Mouse (Mus musculus) liver, embryonic 14.5 days (tissue): ENCODE data around the gene Dync1li1. TPM values are rescaled to one million over a fixed set of nuclear protein-coding genes. Genes with fewer than 3 reads are reported as not detected.

Experiments
- ATAC-seq: fragments of 200-750 bp; cut with Nextera tagmentation; 2 replicates; pipeline ENCODE4 v1.8.0; 2017; ENCODE audit warnings: moderate number of reproducible peaks, mild to moderate bottlenecking, moderate library complexity; ENCODE audit not compliant: insufficient read depth
- DNase-seq, 3 experiments: peaks; one replicate each; pipeline ENCODE4 v3.0.0-alpha.2; 2012 to 2013; ENCODE audit warnings: low read depth in 3 of 3, low spot score in 3 of 3
- H3K27ac ChIP-seq: fragments of 300-500 bp; sonication (generic); 2 replicates; pipeline ENCODE4 v1.5.1; 2014; ENCODE audit warnings: moderate library complexity, mild to moderate bottlenecking, control low read depth, inconsistent platforms
- H3K27me3 ChIP-seq: fragments of 300-500 bp; sonication (generic); 2 replicates; pipeline ENCODE4 v1.6.1; 2014; ENCODE audit warnings: mild to moderate bottlenecking, low read length, moderate library complexity; ENCODE audit not compliant: control insufficient read depth, insufficient read depth
- H3K36me3 ChIP-seq: fragments of 300-500 bp; sonication (generic); replicated peaks from 2 replicates; pipeline ENCODE4 v1.6.1; 2014; ENCODE audit warnings: low read depth; ENCODE audit not compliant: control insufficient read depth, insufficient read depth
- H3K4me1 ChIP-seq, 2 experiments: fragments of 200-500 bp in 1 of 2; fragments of 300-500 bp in 1 of 2; sonication (generic) in 1 of 2; replicated peaks; 2 replicates each; pipeline ENCODE4 v1.6.1; 2012 to 2014; ENCODE audit warnings: antibody characterized with exemption in 1 of 2, inconsistent platforms in 1 of 2, low read length in 1 of 2; ENCODE audit not compliant: control insufficient read depth in 2 of 2, insufficient read depth in 2 of 2
- H3K4me2 ChIP-seq: fragments of 300-500 bp; sonication (generic); 2 replicates; pipeline ENCODE4 v1.6.1; 2014; ENCODE audit warnings: low read depth, mild to moderate bottlenecking, control low read depth, moderate library complexity
- H3K4me3 ChIP-seq, 2 experiments: fragments of 200-500 bp in 1 of 2; fragments of 300-500 bp in 1 of 2; sonication (generic) in 1 of 2; 2 replicates each; pipeline ENCODE4 v1.5.1; 2012 to 2014; ENCODE audit warnings: low read depth in 2 of 2, low read length in 2 of 2, mild to moderate bottlenecking in 2 of 2, control low read depth in 1 of 2, inconsistent platforms in 1 of 2, moderate library complexity in 1 of 2; ENCODE audit not compliant: insufficient read depth in 1 of 2
- H3K9ac ChIP-seq: fragments of 300-500 bp; sonication (generic); replicated peaks from 2 replicates; pipeline ENCODE4 v1.6.1; 2014; ENCODE audit warnings: mild to moderate bottlenecking, control low read depth, moderate library complexity
- H3K9me3 ChIP-seq: fragments of 300-500 bp; sonication (generic); 2 replicates; pipeline ENCODE4 v1.6.1; 2016; ENCODE audit warnings: low read length, mixed read lengths; ENCODE audit not compliant: control insufficient read depth
- CTCF ChIP-seq: IDR thresholded peaks from 2 replicates; pipeline ENCODE4 v1.5.1; 2016; ENCODE audit warnings: antibody characterized with exemption, low read depth, control low read depth
- EP300 ChIP-seq: IDR thresholded peaks from 2 replicates; pipeline ENCODE4 v1.6.1; 2016; ENCODE audit warnings: antibody characterized with exemption, low read depth
- WGBS: fragments of 180-500 bp; shearing (Covaris S2); extraction: QIAGEN DNeasy Blood & Tissue Kit; methylation state at CpG from one replicate; pipeline ENCODE4 v1.1.7; 2014; ENCODE audit not compliant: insufficient replicate concordance; 5-methylcytosine and 5-hydroxymethylcytosine counted together
- polyA plus RNA-seq, 2 experiments: library from polyadenylated mRNA; depleted of rRNA in 1 of 2; stranded (reverse) in 1 of 2; unstranded in 1 of 2; fragments of >200 nt; fragmentation: Nextera tagmentation in 1 of 2; extraction: Ambion mirVana in 1 of 2; gene quantifications; 2 replicates each; pipeline versions ENCODE4 v1.2.1 to v1.2.3; 2012 to 2014

Dync1li1 gene
- polyA plus RNA-seq, 2 experiments, result 10.3 to 10.8 TPM

DNA sequence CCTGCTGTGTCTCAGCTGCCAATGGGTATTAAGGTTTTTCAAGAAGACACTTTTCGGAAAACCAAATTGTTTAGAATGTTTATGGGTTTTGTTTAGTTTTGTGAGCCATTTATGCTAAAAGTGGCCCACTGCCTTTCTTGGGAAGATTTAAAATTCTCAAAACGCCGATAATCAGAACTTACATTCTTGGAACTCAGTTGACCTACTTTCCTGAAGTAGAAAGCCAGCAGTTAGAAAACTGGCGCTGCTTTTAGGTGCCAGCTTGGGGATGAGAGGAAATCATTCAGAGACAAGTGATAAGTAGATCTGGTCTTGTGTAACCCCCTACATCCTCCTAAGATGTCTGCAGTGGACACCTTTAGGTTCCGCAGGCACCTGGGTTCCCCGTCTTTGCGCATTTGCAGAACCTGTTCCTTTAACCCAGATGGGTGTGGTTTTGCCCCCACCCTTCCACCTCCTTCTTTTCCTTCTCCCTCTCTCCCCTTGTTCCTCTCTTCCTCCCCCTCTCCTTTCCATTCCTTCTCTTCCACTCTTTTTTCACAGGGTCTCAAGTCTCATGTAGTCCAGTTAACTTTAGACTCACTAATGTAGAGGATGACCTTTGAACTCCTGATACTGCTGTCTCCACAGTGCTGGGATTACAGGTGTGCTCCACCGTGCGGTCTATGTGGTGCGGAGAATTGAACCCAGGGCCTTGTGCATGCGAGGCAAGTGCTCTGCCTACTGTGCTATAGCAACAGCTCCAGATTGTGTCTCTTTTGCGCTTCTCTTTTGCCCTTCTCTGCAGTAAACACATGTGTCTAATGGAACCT, 43.5 kb downstream of the Dync1li1 start:
- Histone ChIP-seq H3K27ac (peak overlapping the region; percentile 89), H3K9me3 (no peaks in the 10 kb centered on the region), H3K4me2 (peak overlapping the region; percentile 96), H3K4me3 (peak overlapping the region; percentile 84 to 96), H3K4me1 (peaks cover 31 to 40% of the 10 kb centered on the region in 2 experiments), H3K27me3 (no peaks in the 10 kb centered on the region), H3K9ac (peak overlapping the region; percentile 88), H3K36me3 (no peaks in the 10 kb centered on the region)
- no peak for DNase-seq
- no peak for ATAC-seq
- 33% methylated on average over 12 of the region's 12 CpGs for WGBS
- TF ChIP-seq EP300 (no peak), CTCF (no peak)

DNA sequence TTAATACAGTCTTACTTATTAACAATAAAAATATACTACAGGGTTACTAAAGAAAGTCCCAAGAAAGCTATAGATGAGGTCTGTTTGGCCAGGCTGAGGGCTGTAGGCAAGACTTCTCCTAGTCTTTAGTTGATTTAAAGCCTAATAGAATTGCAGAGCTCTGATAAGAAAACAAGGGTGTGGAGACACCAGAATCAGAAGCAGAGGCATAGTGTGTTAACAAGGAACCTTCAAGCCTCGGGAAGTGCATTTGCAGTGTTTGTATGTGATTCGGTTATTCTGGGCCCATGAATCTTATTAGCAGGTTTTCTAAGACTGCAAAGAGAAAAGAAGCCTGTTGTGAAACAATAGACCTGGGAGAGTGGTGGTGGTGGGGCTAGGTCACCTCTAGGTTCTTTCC, 44.6 kb downstream of the Dync1li1 start:
- no peaks in the 10 kb centered on the region for H3K36me3 ChIP-seq
- peaks cover 29 to 41% of the 10 kb centered on the region in 2 experiments for H3K4me1 ChIP-seq
- H3K9me3 ChIP-seq, result no peaks in the 10 kb centered on the region
- ATAC-seq (no peak), DNase-seq (no peak)
- H3K9ac ChIP-seq, result no peak overlapping the region
- 14% methylated on average over 2 of the region's 2 CpGs for WGBS
- H3K4me2 ChIP-seq, result peak overlapping the region; percentile 96
- 0 out of 4 replicates have a peak overlapping the region, but pooled peaks of 1 of the 2 experiments have one; percentile 8 for H3K4me3 ChIP-seq
- H3K27me3 ChIP-seq, result no peaks in the 10 kb centered on the region
- H3K27ac ChIP-seq, result no peak overlapping the region
- TF ChIP-seq EP300 (no peak), CTCF (no peak)

DNA sequence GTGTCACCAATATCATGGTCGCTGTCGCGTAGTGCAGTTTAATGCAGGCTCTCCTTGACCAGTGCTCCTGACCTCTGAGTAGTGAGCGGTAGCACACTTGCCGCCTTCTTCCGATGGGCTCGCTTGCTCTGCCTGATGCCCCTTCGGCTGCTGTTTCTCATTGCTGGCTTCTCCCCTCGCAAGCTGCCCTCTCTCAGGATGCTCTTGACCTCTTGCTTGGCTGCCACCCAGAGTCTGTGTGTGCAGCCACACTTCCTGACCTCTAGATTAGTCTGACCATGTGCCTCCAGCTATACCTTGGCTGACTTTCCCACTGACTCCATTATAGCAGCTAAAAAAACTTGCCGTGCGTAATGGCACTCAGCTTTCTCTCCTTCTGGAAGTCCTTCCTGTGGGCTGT, 47.9 kb downstream of the Dync1li1 start:
- TF ChIP-seq CTCF (no peak), EP300 (no peak)
- no peaks in the 10 kb centered on the region; the same call in 1 of the 2 replicates for H3K36me3 ChIP-seq
- peaks cover 22 to 31% of the 10 kb centered on the region in 2 experiments for H3K4me1 ChIP-seq
- H3K9me3 ChIP-seq, result no peaks in the 10 kb centered on the region
- DNase-seq (no peak), ATAC-seq (no peak)
- WGBS, result 82% methylated on average over 11 of the region's 11 CpGs
- no peak overlapping the region for H3K4me3 ChIP-seq
- H3K4me2 ChIP-seq, result no peak overlapping the region
- H3K27me3 ChIP-seq, result no peaks in the 10 kb centered on the region
- H3K9ac ChIP-seq, result no peak overlapping the region
- H3K27ac ChIP-seq, result no peak overlapping the region

DNA sequence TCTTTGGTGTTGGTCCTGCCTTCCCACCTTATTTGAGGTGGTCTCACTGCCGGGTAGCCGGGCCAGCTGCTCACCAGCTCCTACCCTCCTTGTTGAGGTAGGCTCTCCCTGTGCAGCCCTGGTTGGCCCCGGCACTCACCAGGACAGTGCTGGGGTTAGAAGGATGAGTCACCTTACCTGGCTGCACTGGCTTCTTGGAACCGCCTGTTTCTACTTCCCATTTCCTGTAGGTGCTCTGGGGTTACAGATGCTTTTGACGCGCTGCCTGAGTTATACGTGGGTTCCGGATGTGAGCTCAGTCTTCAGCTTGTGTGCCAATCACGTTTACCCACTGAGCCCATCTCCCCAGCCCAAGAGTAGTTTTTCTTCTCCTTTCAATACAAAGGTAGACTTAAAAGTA, 51.7 kb downstream of the Dync1li1 start:
- ATAC-seq (no peak), DNase-seq (no peak)
- no peak for TF ChIP-seq EP300
- Histone ChIP-seq H3K36me3 (no peaks in the 10 kb centered on the region; the same call in 1 of the 2 replicates), H3K9ac (no peak overlapping the region), H3K4me2 (no peak overlapping the region), H3K4me3 (no peak overlapping the region), H3K27me3 (no peaks in the 10 kb centered on the region), H3K9me3 (no peaks in the 10 kb centered on the region), H3K4me1 (peaks cover 0 to 18% of the 10 kb centered on the region in 2 experiments; a peak in 2 of 4 replicates), H3K27ac (no peak overlapping the region)
- 78% methylated on average over 9 of the region's 9 CpGs for WGBS

DNA sequence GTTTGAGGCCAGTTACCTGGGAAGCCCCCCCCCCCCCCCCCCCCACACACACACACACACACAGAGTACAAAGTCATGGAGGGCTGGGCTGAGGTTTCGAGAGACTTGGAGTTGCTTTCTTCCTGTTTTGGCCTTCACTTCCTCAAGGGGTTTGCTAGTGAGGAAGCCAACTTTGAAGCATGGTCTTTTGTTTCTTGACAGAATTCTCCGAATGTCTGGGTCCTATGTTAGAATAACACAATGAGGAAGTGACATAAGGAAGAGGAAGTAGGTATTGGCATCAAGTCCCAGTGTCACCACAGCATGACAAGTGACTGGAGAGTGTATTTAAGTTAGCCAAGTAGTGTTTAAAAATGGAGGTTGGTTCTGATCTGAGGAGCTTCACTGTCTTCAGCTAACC, 54.1 kb downstream of the Dync1li1 start:
- no peak overlapping the region for H3K27ac ChIP-seq
- no peak overlapping the region for H3K4me3 ChIP-seq
- DNase-seq (peak in 1 of 3 experiments; percentile 52), ATAC-seq (no peak)
- H3K9ac ChIP-seq, result no peak overlapping the region
- TF ChIP-seq CTCF (no peak), EP300 (no peak)
- H3K27me3 ChIP-seq, result no peaks in the 10 kb centered on the region
- no peak overlapping the region for H3K4me2 ChIP-seq
- peaks cover 0 to 6% of the 10 kb centered on the region in 2 experiments; a peak in 1 of 4 replicates for H3K4me1 ChIP-seq
- 33% methylated on average over 2 of the region's 2 CpGs for WGBS
- H3K9me3 ChIP-seq, result no peaks in the 10 kb centered on the region
- H3K36me3 ChIP-seq, result peaks cover 3% of the 10 kb centered on the region
